Mouse (Mus musculus): Measurements from ENCODE around the gene Nifk. TPM values are rescaled to one million over a fixed set of nuclear protein-coding genes. Genes with fewer than 3 reads are reported as not detected.

Gene Nifk
- polyA plus RNA-seq, 1 experiment from 2014 or later: 52.1 TPM

DNA sequence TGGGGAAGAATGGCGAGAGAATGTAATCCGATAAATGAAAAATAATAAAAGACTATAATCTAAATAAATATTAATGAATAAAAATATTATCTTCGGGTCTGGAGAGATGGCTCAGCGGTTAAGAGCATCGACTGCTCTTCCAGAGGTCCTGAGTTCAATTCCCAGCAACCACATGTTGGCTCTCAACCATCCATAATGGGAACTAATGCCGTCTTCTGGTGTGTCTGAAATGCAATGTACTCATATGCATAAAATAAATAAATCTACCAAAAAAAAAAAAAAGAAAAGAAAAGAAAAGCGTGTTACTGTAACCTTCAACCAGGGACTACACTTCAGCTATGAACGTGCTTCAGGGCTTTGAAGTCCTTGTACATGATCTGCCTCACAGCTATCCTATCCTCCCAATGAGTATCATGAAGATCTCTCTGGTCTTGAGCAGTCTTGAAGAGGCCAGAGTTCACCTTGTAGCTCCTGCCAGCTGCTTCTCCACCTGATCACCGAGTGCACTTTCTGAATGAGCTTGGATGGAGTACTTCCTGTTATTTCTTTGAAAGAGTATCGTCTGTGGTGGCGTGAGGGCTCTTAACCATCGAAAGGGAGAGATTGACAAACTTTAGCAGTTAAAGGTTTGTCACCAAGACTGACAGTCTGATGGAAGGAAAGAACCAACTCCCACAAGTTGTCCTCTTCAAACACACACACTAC is 9.9 kb upstream of the Nifk start, which contains the start of gene Tsn:
TSS of gene Tsn (minus strand) at position 118 of the 705 bp plus-strand sequence.
- peak within 1 kb of the TSS; percentile 75 for H3K4me2 ChIP-seq (ENCODE audit: low read depth, low read length)
- no peak for ATAC-seq (replicated peaks; ENCODE audit: extremely low read depth, insufficient read depth, low FRiP score)
- peak within 1 kb of the TSS; percentile 92 for H3K9ac ChIP-seq (ENCODE audit: low read length)
- H3K27ac ChIP-seq (ENCODE audit: low read length): peak within 1 kb of the TSS; percentile 93
- H3K36me3 ChIP-seq (ENCODE audit: control insufficient read depth, insufficient read depth): peaks cover under 1% of the 10 kb centered on the region
- peak within 1 kb of the TSS; percentile 94 for H3K4me3 ChIP-seq (ENCODE audit: low read length)
- no peaks in the 10 kb centered on the region for H3K27me3 ChIP-seq (ENCODE audit: control insufficient read depth, insufficient read depth, low read length)
- 49% methylated on average over 12 of the region's 12 CpGs for WGBS
- peaks cover 10% of the 10 kb centered on the region for H3K4me1 ChIP-seq (ENCODE audit: control insufficient read depth, insufficient read depth, low read length)
- no peaks in the 10 kb centered on the region for H3K9me3 ChIP-seq (replicated peaks; ENCODE audit: control insufficient read depth, low read length)

DNA sequence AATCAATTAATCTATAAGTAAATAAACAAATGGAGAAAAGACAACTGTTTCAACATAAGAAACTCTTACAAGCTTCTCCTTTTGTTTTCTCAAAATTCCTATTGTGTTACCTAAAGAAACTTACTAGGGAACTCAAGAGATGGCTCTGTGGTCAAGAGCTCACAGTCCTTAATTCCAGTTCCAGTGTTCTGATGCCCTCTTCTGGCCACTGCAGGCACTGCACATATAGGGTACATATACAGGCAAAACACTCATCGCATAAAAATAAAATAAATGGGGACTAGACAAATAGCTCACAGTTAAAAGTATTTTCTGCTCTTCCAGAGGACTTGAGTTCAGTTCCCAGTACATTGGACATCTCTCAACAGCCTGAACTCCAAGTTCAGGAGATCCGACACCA is 943 bp upstream of the Nifk start:
- H3K9me3 ChIP-seq (replicated peaks; ENCODE audit: control insufficient read depth, low read length): no peaks in the 10 kb centered on the region
- H3K27ac ChIP-seq (ENCODE audit: low read length): no peak overlapping the region
- peaks cover 8% of the 10 kb centered on the region for H3K36me3 ChIP-seq (ENCODE audit: control insufficient read depth, insufficient read depth)
- no peak overlapping the region for H3K9ac ChIP-seq (ENCODE audit: low read length)
- no peaks in the 10 kb centered on the region for H3K27me3 ChIP-seq (ENCODE audit: control insufficient read depth, insufficient read depth, low read length)
- WGBS: 72% methylated on average over 2 of the region's 2 CpGs
- no peak overlapping the region for H3K4me2 ChIP-seq (ENCODE audit: low read depth, low read length)
- H3K4me1 ChIP-seq (ENCODE audit: control insufficient read depth, insufficient read depth, low read length): peaks cover 6% of the 10 kb centered on the region
- no peak for ATAC-seq (replicated peaks; ENCODE audit: extremely low read depth, insufficient read depth, low FRiP score)
- no peak overlapping the region for H3K4me3 ChIP-seq (ENCODE audit: low read length)

DNA sequence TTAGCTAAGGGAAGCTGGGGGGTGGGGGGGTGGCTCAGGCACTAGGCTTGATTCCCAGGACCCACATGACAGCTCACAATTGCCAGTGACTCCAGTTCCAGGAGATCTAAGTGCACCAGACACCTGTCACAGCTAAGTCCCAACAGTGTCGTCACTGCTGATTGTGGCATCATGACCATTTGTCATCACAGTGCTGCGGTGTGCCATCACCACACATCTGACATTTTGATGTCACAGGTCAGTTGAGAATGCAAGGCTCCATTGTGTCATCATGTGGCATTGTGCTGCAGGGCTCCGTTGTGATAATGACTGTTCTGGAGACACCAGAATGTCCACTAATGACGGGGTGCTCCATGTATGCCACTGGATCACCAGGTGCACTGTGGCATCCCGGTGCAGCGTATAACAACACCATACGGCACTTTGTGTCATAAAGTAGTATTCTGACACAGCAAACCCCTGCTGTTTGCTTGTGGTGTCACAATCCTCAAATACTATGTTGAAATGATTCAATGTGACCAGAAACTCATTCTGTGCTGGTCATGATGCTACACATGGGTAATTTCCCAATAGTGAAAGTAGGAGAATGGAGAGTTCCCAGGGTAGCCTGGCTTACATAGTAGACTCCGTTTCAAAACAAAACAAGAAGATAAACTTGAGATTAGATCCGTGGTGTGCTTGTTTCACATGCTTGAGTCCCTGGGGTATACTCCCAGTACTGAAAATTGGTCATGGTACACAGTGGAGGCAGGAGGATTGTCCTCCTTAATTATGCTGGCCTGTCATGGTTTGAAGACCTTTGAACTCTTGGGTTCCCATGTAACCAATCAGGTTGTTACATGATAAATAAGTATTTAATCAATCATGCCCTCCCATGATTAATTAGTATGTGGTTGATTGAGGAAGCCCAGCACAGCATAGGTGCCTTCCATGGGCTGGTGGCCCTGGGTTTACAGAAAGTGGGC is 13.4 kb downstream of the Nifk start:
- ATAC-seq (replicated peaks; ENCODE audit: extremely low read depth, insufficient read depth, low FRiP score): no peak
- H3K36me3 ChIP-seq (ENCODE audit: control insufficient read depth, insufficient read depth): peaks cover 34% of the 10 kb centered on the region
- no peak overlapping the region for H3K4me3 ChIP-seq (ENCODE audit: low read length)
- no peak overlapping the region for H3K4me2 ChIP-seq (ENCODE audit: low read depth, low read length)
- no peaks in the 10 kb centered on the region for H3K9me3 ChIP-seq (replicated peaks; ENCODE audit: control insufficient read depth, low read length)
- no peaks in the 10 kb centered on the region for H3K27me3 ChIP-seq (ENCODE audit: control insufficient read depth, insufficient read depth, low read length)
- WGBS: 80% methylated on average over 9 of the region's 9 CpGs
- H3K27ac ChIP-seq (ENCODE audit: low read length): no peak overlapping the region
- H3K4me1 ChIP-seq (ENCODE audit: control insufficient read depth, insufficient read depth, low read length): no peaks in the 10 kb centered on the region; the same call in 1 of the 2 replicates
- no peak overlapping the region for H3K9ac ChIP-seq (ENCODE audit: low read length)

DNA sequence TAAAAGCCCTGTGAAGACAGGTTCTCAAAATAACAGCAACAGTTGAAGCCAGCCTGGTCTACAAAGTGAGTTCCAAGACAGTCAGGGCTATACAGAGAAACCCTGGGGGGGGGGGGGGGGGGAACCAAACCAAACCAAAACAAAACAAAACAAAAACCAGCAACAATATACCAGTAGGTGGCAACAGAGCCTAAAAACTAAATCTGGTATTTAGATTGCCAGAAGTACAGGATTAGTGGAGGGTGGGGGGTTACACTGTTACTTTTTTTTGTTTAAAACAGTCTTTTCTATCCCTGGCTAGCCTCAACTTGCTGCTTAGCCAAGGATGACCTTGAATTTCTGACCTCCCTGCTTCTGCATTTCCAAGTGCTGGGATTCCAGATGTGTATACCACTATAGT is 14.2 kb downstream of the Nifk start:
- Histone ChIP-seq H3K27ac (ENCODE audit: low read length) (no peak overlapping the region), H3K4me1 (ENCODE audit: control insufficient read depth, insufficient read depth, low read length) (no peaks in the 10 kb centered on the region; the same call in 1 of the 2 replicates), H3K4me3 (ENCODE audit: low read length) (no peak overlapping the region), H3K36me3 (ENCODE audit: control insufficient read depth, insufficient read depth) (peaks cover 26% of the 10 kb centered on the region), H3K27me3 (ENCODE audit: control insufficient read depth, insufficient read depth, low read length) (no peaks in the 10 kb centered on the region), H3K9me3 (replicated peaks; ENCODE audit: control insufficient read depth, low read length) (no peaks in the 10 kb centered on the region), H3K4me2 (ENCODE audit: low read depth, low read length) (no peak overlapping the region), H3K9ac (ENCODE audit: low read length) (no peak overlapping the region)
- ATAC-seq (replicated peaks; ENCODE audit: extremely low read depth, insufficient read depth, low FRiP score): no peak

DNA sequence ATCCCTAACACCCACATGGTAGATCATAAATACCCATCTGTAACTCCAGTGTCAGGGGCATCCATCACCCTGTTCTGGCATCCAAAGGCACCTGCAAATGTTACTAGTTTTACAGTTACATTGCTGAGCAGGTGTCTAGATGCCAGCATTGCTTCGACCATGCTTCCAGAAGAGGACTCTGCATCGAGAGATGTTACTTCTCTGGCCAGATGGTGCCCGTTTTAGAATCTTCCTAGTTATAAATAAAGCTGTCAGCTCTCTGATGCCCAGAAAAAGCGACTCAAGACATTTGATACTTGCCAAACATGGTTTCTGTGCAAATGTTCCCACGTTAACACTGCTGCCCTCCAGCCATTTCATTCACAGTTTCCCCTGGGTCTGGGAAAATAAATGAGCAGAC is 16.3 kb downstream of the Nifk start:
- H3K4me3 ChIP-seq (ENCODE audit: low read length): no peak overlapping the region
- 49% methylated on average over 5 of the region's 5 CpGs for WGBS
- H3K36me3 ChIP-seq (ENCODE audit: control insufficient read depth, insufficient read depth): peaks cover 8% of the 10 kb centered on the region
- H3K27me3 ChIP-seq (ENCODE audit: control insufficient read depth, insufficient read depth, low read length): no peaks in the 10 kb centered on the region
- no peaks in the 10 kb centered on the region for H3K9me3 ChIP-seq (replicated peaks; ENCODE audit: control insufficient read depth, low read length)
- H3K27ac ChIP-seq (ENCODE audit: low read length): no peak overlapping the region
- H3K9ac ChIP-seq (ENCODE audit: low read length): no peak overlapping the region
- H3K4me1 ChIP-seq (ENCODE audit: control insufficient read depth, insufficient read depth, low read length): peaks cover 4% of the 10 kb centered on the region
- no peak for ATAC-seq (replicated peaks; ENCODE audit: extremely low read depth, insufficient read depth, low FRiP score)
- no peak overlapping the region for H3K4me2 ChIP-seq (ENCODE audit: low read depth, low read length)

DNA sequence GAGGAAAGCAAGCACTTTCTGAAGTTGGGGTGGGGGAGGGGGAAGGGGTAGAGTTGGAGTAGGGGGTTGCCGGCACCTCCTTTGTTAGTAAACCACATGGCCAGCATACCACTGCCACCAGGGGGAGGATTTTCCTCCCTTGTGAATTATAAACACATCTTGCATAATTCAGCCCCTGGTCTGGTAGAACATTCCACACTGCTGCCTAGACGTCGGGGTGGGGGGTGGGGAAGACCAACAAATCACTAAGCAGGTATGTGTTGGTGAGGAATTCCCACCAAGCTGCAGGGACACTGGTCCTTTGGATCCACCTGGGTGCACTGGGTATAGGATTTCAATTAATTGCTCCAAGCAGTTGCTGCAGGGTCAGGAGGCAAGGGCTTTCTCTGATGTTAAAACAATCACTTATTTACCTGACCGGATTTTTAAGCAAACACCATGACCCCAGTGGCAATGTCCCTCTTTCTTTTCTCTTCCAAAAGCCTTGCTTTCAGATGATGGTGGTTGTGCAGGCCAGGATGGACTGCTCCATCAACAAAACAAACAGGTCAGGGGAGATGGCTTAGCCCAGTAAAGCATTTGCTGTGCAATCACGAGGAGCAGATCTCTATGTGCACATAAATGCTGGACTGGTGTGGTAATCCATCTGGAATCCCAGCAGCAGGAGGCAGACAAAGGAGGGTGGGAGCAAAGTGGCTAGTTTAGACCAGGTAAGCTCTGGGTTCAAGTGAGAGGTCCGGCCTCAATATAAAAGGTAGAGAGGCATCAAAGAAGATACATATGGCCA is 22.2 kb downstream of the Nifk start:
- peaks cover 4% of the 10 kb centered on the region; the same call in 1 of the 2 replicates for H3K4me1 ChIP-seq (ENCODE audit: control insufficient read depth, insufficient read depth, low read length)
- H3K9me3 ChIP-seq (replicated peaks; ENCODE audit: control insufficient read depth, low read length): peaks cover 4% of the 10 kb centered on the region; the same call in 1 of the 2 replicates
- H3K9ac ChIP-seq (ENCODE audit: low read length): no peak overlapping the region
- no peaks in the 10 kb centered on the region for H3K27me3 ChIP-seq (ENCODE audit: control insufficient read depth, insufficient read depth, low read length)
- H3K4me2 ChIP-seq (ENCODE audit: low read depth, low read length): no peak overlapping the region
- no peak for ATAC-seq (replicated peaks; ENCODE audit: extremely low read depth, insufficient read depth, low FRiP score)
- H3K4me3 ChIP-seq (ENCODE audit: low read length): no peak overlapping the region
- no peak overlapping the region for H3K27ac ChIP-seq (ENCODE audit: low read length)
- H3K36me3 ChIP-seq (ENCODE audit: control insufficient read depth, insufficient read depth): no peaks in the 10 kb centered on the region
- 38% methylated on average over 6 of the region's 6 CpGs for WGBS

DNA sequence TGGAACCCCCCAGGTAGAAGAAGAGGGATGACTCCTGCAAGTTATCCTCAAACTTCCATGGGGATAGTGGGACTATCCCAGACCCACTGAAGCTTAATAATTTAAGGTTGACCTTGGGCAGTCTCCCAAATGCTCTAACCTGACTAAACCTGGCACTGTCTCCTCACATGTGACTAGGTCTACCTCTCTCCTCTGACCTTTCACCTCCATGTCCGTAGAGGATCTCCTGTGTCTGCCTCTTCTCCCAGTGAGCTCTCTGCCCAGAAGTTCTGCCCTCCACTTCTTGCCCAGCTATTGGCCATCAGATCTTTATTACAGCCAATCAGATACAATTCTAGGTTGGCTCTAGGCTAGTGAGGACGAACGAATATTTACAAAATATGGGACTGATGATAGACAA is 28.3 kb downstream of the Nifk start:
- no peak for ATAC-seq (replicated peaks; ENCODE audit: extremely low read depth, insufficient read depth, low FRiP score)
- H3K9me3 ChIP-seq (replicated peaks; ENCODE audit: control insufficient read depth, low read length): peaks cover 4% of the 10 kb centered on the region; the same call in 1 of the 2 replicates
- H3K36me3 ChIP-seq (ENCODE audit: control insufficient read depth, insufficient read depth): no peaks in the 10 kb centered on the region
- H3K27me3 ChIP-seq (ENCODE audit: control insufficient read depth, insufficient read depth, low read length): no peaks in the 10 kb centered on the region
- 73% methylated on average over 3 of the region's 3 CpGs for WGBS
- H3K4me3 ChIP-seq (ENCODE audit: low read length): no peak overlapping the region
- no peak overlapping the region for H3K4me2 ChIP-seq (ENCODE audit: low read depth, low read length)
- no peak overlapping the region for H3K27ac ChIP-seq (ENCODE audit: low read length)
- H3K9ac ChIP-seq (ENCODE audit: low read length): no peak overlapping the region
- no peaks in the 10 kb centered on the region for H3K4me1 ChIP-seq (ENCODE audit: control insufficient read depth, insufficient read depth, low read length)

DNA sequence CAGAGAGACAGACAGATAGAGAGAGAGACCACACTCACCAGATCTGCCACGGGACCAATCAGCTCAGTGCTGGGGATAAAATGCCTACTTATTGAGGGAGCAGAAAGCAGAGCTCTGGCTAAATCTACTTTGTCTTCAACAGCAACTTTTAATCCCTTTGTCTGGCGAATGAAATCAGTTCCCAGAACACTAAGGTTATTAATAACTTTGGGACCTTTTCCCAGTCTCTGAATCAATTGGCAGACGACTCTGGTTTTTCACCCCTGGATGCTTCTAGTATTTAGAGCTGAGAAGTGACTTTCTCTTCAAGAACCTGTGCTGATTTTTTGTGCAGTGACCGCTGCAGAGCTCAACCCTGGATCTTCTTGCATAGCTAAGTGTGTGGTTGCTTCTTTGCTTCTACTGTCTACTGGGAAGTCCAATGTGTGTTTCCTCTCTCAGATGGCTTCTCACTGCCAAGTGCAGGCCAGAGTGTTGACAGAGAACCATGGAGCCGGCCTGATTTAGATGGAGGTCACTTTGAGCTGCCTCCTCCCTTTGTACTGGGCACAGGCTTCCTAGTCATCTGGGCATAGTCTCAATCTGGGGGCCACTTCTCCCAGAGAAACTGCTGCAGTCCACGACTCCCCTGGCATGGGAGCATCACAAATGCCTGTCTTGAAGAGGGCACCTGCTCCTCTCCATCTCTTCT is 37.6 kb downstream of the Nifk start:
- H3K4me1 ChIP-seq (ENCODE audit: control insufficient read depth, insufficient read depth, low read length): peaks cover 8% of the 10 kb centered on the region; the same call in 1 of the 2 replicates
- H3K27ac ChIP-seq (ENCODE audit: low read length): peak overlapping the region; percentile 97
- peak overlapping the region; percentile 28 for H3K4me2 ChIP-seq (ENCODE audit: low read depth, low read length)
- no peaks in the 10 kb centered on the region for H3K27me3 ChIP-seq (ENCODE audit: control insufficient read depth, insufficient read depth, low read length)
- H3K4me3 ChIP-seq (ENCODE audit: low read length): no peak overlapping the region; the same call in 1 of the 2 replicates
- H3K9ac ChIP-seq (ENCODE audit: low read length): peak overlapping the region; percentile 47
- 26% methylated on average over 6 of the region's 6 CpGs for WGBS
- no peaks in the 10 kb centered on the region for H3K36me3 ChIP-seq (ENCODE audit: control insufficient read depth, insufficient read depth)
- no peaks in the 10 kb centered on the region for H3K9me3 ChIP-seq (replicated peaks; ENCODE audit: control insufficient read depth, low read length)
- peak; percentile 90 for ATAC-seq (replicated peaks; ENCODE audit: extremely low read depth, insufficient read depth, low FRiP score)

Measured in heart, embryonic 16.5 days (tissue).